Mouse (Mus musculus): ENCODE measurements at regions not wholly inside any gene's neighbourhood (a gene's known extent, or its start where the extent isn't known, plus 50 kb on each side); places are given as distances from the start of the nearest gene placed in this dataset.
A peak's percentile ranks its signal among the peaks of the same experiment; 100 is the strongest.

DNA sequence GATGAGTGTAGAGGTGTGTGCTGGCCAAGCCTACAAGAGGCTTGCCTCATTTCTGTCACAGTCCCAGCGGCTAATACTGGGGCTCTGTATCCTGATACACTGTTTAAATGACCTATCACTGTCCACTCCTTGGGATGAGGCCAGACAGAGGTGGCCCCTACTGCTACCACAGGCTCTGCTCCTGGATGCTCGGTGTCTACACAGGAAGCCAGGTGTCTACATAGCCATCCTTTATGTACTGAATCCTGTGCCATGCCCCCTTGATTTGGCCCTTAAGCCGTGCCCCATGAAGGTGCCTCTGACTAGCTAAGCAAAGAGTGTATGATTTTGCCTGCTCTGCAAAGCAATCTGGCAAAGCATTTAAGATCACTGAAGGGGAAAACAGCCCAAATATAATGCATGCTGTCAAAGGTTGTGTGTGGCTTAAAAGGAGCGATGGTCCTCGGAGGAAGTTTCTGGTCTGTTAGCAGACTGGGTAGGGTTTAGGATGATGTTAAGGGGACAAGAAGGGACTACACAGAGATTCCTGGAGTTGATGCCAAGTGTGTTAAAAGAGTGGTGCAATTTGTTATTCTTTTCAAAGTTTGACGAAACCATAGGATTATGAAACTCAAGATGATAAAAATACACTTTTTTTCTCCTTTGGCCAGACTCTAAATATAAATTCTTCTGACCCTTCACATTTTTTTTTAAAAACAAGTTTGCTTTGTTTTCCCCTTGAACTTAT, 104.2 kb downstream of the E030025P04Rik start:
- DNase-seq (ENCODE audit: low spot score): no peak

DNA sequence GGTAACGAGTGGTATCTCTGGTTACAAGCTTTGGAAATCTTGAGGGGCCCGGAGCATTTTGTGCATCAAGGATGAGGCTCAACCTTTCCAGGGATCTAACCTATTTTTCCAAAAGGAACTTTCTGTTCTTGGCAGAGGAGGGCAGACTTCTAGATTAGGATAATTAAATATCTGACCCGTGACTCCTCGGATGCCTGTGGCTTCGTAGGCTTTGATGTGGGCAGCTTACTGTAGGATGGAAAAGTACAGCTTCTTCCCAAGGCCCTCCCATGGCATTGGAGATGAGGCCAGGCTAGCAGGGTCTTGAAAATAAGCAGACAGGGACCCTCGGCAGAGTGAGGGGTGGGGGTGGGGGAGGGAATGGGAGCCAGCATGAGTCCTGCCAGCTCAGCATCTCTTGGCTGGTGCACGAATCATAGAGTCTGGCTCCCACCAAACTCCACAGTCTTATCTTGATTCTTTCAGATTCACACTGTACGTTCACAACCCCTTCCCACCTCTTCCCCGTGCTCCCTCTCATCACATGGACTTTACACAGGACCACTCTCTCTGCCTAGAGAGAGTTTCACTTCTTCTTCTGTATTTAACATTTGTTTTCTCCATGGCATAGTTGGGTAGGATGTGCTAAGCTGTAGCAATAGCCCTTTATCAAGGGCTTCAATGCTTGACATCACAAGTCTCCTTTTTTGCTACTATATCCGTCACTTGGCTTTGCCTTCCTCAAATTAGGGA, 104.9 kb downstream of the E030025P04Rik start:
- DNase-seq (ENCODE audit: low spot score): no peak

DNA sequence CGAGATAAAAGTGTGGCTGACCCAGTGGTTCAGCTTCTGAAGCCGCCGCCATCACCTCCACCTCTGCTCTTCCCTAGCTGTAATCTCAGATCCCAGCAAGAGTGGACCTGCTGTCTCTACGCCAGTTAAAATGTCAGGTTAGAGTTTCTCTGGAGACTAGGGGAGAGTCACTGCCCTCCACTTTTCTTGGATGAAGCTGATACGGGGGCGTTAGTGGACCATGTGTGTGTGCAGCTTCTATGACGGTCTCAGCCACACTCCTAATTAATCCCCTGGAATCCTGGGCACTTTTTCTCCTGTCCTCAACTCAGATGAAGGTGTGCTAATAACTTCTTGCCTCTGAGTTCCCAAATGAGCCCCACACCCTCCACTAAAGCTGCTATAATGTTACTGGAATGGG, 106.0 kb downstream of the E030025P04Rik start:
- DNase-seq (ENCODE audit: low spot score): no peak

DNA sequence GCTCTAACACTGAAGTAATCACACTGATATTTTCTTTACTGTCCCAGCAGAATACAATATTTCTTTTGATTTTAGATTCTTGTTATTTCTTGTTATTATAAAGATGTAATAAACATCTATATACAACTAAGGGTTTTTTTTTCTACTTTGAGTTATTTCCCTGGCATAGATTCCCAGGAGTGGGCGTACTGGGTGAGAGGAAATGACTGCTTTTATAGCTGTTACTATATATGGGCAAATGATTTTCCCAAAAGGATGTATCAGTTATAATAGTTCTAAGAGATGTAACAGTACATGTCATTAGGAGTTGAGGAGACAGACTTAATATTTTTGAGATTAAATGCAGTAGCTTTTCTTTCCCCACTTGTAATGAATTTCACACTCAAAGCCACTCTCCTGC, 109.6 kb downstream of the E030025P04Rik start:
- DNase-seq (ENCODE audit: low spot score): no peak

DNA sequence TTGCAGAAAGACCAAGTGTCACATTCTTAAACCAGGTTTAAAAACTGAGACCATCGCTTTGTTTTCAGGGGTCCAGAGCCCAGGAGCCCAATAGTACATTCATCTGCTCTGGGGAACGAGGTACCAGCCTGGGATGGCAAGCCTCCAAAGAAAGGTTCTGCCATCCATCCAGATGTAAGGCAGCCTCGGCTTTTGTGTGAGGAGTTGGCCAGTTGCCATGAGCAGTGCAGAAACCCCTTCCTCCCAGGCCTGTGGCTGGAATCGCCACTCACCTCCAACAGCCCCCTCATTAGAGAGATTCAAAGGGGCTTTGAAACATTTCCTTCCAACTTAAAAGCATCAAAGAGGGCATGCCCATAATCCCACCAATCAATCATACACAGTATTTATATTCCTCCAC, 110.1 kb downstream of the E030025P04Rik start:
- DNase-seq (ENCODE audit: low spot score): peak; percentile 27

DNA sequence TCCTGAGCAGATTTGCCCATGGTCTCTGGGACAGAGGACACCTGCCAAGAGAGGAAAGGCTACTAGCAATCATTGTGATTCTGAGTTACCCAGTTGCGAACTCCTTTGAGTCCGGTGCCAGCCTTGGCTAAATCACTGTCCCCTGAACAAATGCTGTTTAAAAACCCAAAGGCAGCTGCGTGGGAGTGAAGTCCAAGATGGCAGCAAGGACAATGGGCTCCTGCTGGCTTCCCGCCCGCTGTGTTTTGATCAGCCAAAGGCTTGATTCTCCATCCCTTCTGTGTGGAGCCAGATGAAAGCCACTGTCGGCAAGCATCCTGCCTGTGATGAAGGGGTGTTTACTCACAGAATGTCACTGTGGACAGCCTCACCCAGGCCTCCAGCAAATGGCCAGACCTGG, 111.4 kb downstream of the E030025P04Rik start:
- DNase-seq (ENCODE audit: low spot score): no peak

DNA sequence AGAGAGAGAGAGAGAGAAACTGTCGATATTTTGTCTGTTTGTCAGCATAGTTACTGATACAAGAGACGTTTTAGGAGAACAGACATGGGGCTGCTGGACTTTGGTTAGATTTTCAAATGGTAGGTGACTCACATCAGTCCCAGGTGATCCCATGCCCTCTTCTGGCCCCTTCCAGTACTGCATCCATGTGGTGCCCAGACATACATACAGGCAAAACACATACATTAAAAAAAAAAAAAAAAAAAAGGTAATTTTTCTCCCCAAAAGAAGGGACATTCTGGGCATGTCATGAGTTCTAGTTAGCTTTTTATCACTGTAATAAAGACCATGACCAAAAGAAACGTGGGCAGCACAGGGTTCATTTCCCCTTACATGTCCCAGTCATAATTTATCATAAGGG, 110.3 kb downstream of the Axin2 start:
- DNase-seq (ENCODE audit: low spot score): no peak

DNA sequence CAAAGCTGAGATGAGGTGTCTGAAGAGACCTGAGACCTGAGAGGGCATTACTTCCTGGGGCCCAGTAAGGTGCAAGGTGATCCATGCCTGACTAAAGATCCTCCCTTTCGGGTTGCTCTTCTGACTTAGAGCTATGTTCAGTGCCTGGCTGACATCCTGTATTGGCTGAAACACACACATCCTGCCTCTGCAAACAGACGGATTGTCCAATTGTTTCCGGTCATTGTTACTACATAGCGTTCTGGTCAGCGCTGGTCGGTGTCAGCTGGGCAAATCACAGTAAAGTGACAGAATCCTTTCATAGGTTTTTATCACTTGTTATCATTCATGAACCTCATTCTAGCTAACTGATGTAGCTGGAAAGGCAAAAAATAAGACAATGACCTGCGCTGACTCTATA, 109.7 kb downstream of the Axin2 start:
- DNase-seq (ENCODE audit: low spot score): no peak

DNA sequence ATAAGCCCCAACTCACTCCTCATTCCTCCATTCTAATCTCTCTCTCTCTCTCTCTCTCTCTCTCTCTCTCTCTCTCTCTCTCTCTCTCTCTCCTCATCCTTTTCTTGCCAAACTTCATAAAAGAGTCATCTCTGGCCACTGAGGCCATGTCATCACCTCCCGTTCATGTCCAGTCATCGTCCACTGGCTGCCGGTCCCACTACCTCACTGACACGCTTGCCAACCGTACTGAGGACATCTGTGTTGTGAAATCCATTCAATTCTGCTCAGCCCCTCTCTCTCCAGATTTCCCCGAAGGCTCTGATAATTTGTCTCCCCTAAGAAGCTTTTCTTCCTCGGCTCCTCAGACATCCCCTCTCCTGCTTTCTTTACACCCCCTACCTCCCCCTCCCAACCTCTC, 94.7 kb downstream of the Axin2 start:
- DNase-seq (ENCODE audit: low spot score): no peak

DNA sequence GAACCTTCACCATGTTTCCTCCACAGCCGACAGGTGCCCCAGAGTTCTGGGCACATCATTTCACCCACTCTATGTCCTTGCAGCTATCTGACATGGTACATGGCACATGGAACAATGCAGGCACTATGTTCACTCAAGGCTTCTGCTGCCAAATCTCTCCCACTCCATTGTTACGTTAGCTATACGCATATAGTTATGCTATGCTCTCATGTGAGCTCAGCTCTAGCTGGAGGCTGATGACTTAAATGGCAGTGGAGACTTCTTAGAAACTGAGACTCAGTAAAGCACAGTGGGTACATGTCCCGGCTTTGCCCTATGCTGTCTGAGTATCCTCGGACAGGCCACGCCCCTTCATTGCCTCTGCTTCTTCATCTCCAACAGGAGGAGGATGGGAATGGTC, 91.0 kb downstream of the Axin2 start:
- DNase-seq (ENCODE audit: low spot score): no peak

DNA sequence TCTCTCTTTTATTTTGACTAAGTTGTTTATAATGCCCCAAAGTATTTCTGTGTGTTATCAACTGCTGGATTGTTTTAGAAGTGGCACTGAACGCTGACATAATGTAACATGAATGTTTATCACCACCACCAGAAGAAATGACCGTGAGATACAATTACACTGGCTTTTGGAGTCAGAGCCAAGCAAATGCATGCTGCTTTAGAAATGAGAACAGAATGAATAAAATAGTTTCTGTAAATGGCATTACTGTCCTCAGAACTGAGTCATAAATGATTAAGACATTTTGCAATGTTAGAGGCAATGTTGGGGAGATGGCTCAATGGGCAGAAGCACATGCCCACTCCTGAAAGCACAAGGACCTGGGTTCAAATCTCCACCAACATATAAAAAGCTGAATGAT, 88.7 kb downstream of the Axin2 start:
- DNase-seq (ENCODE audit: low spot score): no peak

DNA sequence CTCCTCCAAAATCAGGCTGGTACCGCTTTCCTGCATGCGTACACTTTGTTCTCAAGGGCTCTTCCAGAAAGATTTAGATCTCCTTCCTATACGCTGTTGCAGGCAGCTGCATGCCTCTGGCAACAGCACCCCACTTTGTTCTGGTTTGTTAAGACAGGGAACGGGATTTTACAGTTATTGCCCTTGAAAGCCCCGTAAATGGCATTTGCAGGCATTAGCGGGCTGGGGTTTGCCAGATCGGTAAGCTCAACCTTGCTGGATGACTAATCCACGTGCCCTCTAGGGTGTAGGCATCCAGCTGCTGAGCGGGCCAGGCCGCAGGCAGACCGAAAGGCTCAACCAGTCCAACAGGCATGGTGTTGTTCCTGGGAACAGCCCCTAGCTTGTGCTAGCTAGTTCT, 85.5 kb downstream of the Axin2 start:
- no peak for DNase-seq (ENCODE audit: low spot score)
